Mouse (Mus musculus) layer of hippocampus, postnatal 25 days (tissue): ENCODE results near the gene Nln. TPM values are rescaled to one million over a fixed set of nuclear protein-coding genes. Genes with fewer than 3 reads are reported as not detected.

Experiments used
- DNase-seq, 2 experiments: peaks; one replicate each; pipeline ENCODE4 v3.0.0; 2022; ENCODE audit warnings: mixed read lengths in 2 of 2, low spot score in 1 of 2; ENCODE audit errors: extremely low spot score in 1 of 2
- total RNA-seq, 2 experiments: library from RNA; stranded (reverse); gene quantifications; 2 replicates each; pipeline ENCODE4 v1.2.3; 2021

The Nln gene
- total RNA-seq, 2 experiments from 2014 or later: 23.0 to 24.7 TPM

DNA sequence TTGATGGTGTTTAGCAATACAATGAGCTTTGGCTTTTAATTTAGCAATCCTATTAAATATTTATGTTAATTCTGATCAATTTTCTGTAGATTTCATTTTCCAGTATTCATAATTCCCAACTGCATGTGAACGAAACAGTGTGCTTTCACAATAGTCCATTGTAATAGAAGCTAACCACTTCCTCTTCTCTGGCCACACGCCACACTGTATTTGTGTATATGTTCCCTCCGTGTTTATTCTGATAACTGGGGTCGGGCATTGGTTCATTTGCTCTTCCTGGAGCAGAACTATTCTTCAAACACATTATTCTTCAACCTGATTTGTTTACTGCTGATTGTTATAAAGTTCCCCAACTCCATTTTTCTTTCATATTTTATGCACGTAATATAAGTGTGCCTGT, 135.4 kb downstream of the Nln start:
- no peak for DNase-seq

Other genes starting within 250 kb of the Nln start
- 10 to 100 TPM; 39.7 to 40.9 TPM for gene Erbin, start 189.1 kb downstream of the Nln start, total RNA-seq
- gene Sgtb, start 127 bp upstream of the Nln start, total RNA-seq: 10 to 100 TPM; 75.2 to 79.9 TPM
- gene Trappc13, start 68.9 kb upstream of the Nln start, total RNA-seq: 10 to 100 TPM; 48.7 to 55.5 TPM
- gene Trim23, start 69.2 kb upstream of the Nln start, total RNA-seq: 10 to 100 TPM; 57.5 to 59.5 TPM
- gene Cenpk, start 119.0 kb upstream of the Nln start, total RNA-seq: 1 to 10 TPM; 1.0 to 1.4 TPM
- gene Ppwd1, start 119.2 kb upstream of the Nln start, total RNA-seq: 10 to 100 TPM; 11.6 to 14.1 TPM
- gene Adamts6, start 178.2 kb upstream of the Nln start, total RNA-seq: 1 to 10 TPM; 3.6 to 5.4 TPM